Mouse (Mus musculus) C2C12 (cell line): Measurements from ENCODE around the gene Pxdc1. TPM values are rescaled to one million over a fixed set of nuclear protein-coding genes. Genes with fewer than 3 reads are reported as not detected.

Source experiments
- H3K27me3 ChIP-seq: one replicate; pipeline ENCODE4 v1.6.1; 2011; ENCODE audit not compliant: control insufficient read depth, insufficient read depth, insufficient read length
- H3K36me3 ChIP-seq: one replicate; pipeline ENCODE4 v1.6.1; 2011; ENCODE audit not compliant: control insufficient read depth, insufficient read depth
- H3K4me3 ChIP-seq: one replicate; pipeline ENCODE4 v1.5.1; 2011; ENCODE audit warnings: mild to moderate bottlenecking, control low read depth; ENCODE audit not compliant: poor library complexity, insufficient read depth, severe bottlenecking
- H3K79me2 ChIP-seq: one replicate; pipeline ENCODE4 v1.6.1; 2011; ENCODE audit not compliant: control insufficient read depth, insufficient read depth
- H3K79me3 ChIP-seq: one replicate; pipeline ENCODE4 v1.6.1; 2011; ENCODE audit warnings: low read depth, control low read depth
- H3ac ChIP-seq: one replicate; pipeline ENCODE3; 2011; ENCODE audit warnings: low read depth; ENCODE audit not compliant: control insufficient read depth, insufficient read length
- CEBPB ChIP-seq: IDR thresholded peaks from one replicate; pipeline ENCODE4 v1.6.1; 2011; ENCODE audit warnings: low read depth, mild to moderate bottlenecking, control low read depth, moderate library complexity
- CTCF ChIP-seq: IDR thresholded peaks from one replicate; pipeline ENCODE4 v1.5.1; 2011; ENCODE audit not compliant: control insufficient read depth, insufficient read depth, insufficient read length
- FOSL1 ChIP-seq: IDR thresholded peaks from one replicate; pipeline ENCODE4 v1.8.0; 2011; ENCODE audit warnings: mild to moderate bottlenecking, low read length; ENCODE audit not compliant: poor library complexity, insufficient read depth, severe bottlenecking
- MAX ChIP-seq: IDR thresholded peaks from one replicate; pipeline ENCODE4 v1.6.1; 2011; ENCODE audit warnings: mild to moderate bottlenecking, control low read depth
- MYOD1 ChIP-seq: IDR thresholded peaks from one replicate; pipeline ENCODE4 v1.6.1; 2011; ENCODE audit warnings: low read depth; ENCODE audit not compliant: control insufficient read depth, insufficient read length
- MYOG ChIP-seq: IDR thresholded peaks from one replicate; pipeline ENCODE4 v1.6.1; 2011; ENCODE audit not compliant: control insufficient read depth, insufficient read length; ENCODE audit errors: extremely low read depth
- USF1 ChIP-seq: IDR thresholded peaks from one replicate; pipeline ENCODE4 v1.6.1; 2011; ENCODE audit warnings: low read depth, mild to moderate bottlenecking, control low read depth, moderate library complexity
- long read RNA-seq, 2 experiments: library from polyadenylated mRNA; unstranded; transcript quantifications; one replicate each; pipeline ENCODE4 v2.0.0; 2019 to 2020
- polyA plus RNA-seq: library from polyadenylated mRNA; unstranded; fragments of >200 nt; fragmentation: generic; extraction: Trizol; gene quantifications from one replicate; pipeline ENCODE4 v1.2.1, GENCODE M21; 2012; ENCODE audit warnings: missing spikeins

Pxdc1 gene
- 29.7 TPM for polyA plus RNA-seq
- long read RNA-seq, experiment 1, transcript Pxdc1-202 (5 exons, 2,684 nt) = major isoform, 7 of 54 reads
- long read RNA-seq, experiment 1, partial matches to known transcripts = 0 of 54 reads
- long read RNA-seq, experiment 1, other reads (novel, unspliced or antisense) = 47 of 54 reads
- long read RNA-seq, experiment 2, transcript Pxdc1-202 (5 exons, 2,684 nt) = major isoform, 6 of 7 reads
- long read RNA-seq, experiment 2, partial matches to known transcripts = 1 of 7 reads
- long read RNA-seq, experiment 2, other reads (novel, unspliced or antisense) = 0 of 7 reads

GRCm38 (mm10) chr13:34653391-34653790, at the start of gene Pxdc1:
Pxdc1 (minus strand) TSS chr13:34653486.
- TF ChIP-seq MAX (no peak), USF1 (no peak), FOSL1 (no peak), MYOD1 (no peak)
- H3K36me3 ChIP-seq = peaks cover 14% of the 10 kb centered on the region

DNA sequence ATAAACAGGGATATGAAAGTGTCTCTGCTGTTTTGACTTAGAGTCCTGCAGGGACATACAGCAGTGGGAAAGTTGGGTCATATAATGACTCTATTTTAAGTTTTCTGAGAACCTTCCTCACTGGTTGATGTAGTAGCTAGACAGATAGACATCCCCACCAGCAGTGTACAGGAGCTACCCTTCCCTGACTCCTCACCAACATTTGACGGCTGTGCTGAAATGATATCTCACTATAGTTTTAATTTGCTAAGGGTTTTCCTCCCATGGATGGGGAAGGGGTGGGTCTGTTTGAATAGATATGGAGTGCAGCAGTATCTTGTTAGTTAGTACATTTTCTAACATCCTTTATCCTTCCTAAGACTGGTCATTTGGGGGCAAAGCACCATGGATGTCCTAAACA, 47.3 kb upstream of the Pxdc1 start:
- TF ChIP-seq FOSL1 (no peak), MYOD1 (no peak), CTCF (no peak), MAX (no peak), MYOG (no peak), CEBPB (no peak), USF1 (no peak)
- Histone ChIP-seq H3ac (no peak overlapping the region), H3K4me3 (no peak overlapping the region), H3K36me3 (no peaks in the 10 kb centered on the region), H3K79me3 (no peaks in the 10 kb centered on the region), H3K27me3 (no peaks in the 10 kb centered on the region), H3K79me2 (no peaks in the 10 kb centered on the region)

More at GRCm38 (mm10) chr13:34653391-34653790, at the start of gene Pxdc1:
- peaks cover 41% of the 10 kb centered on the region for H3K79me2 ChIP-seq
- peak within 1 kb of the TSS; percentile 72 for H3K4me3 ChIP-seq
- H3K79me3 ChIP-seq = peaks cover 35% of the 10 kb centered on the region
- H3K27me3 ChIP-seq = no peaks in the 10 kb centered on the region
- peak within 1 kb of the TSS; percentile 77 for H3ac ChIP-seq

DNA sequence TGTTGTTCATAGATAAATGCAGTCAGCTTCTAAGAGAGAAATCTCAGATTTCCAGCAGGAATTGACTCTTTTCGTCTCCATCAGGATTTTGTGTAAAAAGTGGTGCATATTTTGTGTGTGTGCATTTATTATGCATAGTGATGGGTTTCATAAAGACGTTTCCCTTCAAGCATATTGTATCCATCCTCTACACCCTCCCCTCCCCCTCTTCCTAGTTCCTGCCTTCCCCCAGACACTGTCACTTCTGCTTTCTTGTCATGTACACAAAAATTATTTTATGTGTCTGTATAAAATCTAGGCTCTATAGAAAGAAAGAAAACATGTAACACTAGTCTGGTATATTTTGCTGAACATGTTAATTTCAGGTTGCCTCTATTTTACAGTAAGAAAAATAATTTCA, 46.8 kb upstream of the Pxdc1 start:
- H3K79me2 ChIP-seq = no peaks in the 10 kb centered on the region
- no peak for TF ChIP-seq MYOD1
- TF ChIP-seq USF1 = no peak
- TF ChIP-seq CTCF = no peak
- TF ChIP-seq MAX = no peak
- TF ChIP-seq MYOG = no peak
- no peak for TF ChIP-seq CEBPB
- no peak for TF ChIP-seq FOSL1
- no peaks in the 10 kb centered on the region for H3K79me3 ChIP-seq
- no peak overlapping the region for H3K4me3 ChIP-seq
- no peaks in the 10 kb centered on the region for H3K36me3 ChIP-seq
- no peak overlapping the region for H3ac ChIP-seq
- no peaks in the 10 kb centered on the region for H3K27me3 ChIP-seq

DNA sequence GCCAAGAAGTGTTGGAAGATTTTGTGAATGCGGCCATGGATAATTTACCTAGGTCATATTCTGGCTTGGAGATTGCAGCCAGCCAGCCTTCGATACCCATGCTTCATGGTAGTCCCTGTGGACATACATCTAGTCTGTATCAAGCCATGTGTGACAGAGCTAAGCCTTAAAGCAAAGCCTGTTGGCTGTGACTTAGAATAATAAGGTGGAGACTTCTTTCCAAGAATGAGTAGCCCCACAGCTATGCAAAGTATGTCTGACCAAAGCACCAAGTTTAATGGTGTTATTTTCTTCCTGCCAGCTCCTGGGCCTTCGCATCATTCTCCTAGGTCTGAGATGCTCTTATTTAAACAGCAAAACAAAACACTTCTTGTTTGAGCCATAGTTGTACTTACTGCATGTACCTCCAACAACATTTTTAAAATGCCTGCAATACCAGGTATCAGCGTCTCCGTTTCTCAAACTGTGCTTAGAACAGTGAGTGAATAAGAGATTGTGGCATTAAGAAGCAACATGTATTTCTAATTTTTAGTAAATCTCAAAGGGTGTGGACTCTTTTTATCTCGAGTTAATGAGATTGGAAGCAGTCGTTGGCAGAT, 43.5 kb upstream of the Pxdc1 start:
- Histone ChIP-seq H3K79me3 (no peaks in the 10 kb centered on the region), H3K79me2 (no peaks in the 10 kb centered on the region), H3ac (no peak overlapping the region), H3K4me3 (no peak overlapping the region), H3K36me3 (no peaks in the 10 kb centered on the region), H3K27me3 (no peaks in the 10 kb centered on the region)
- TF ChIP-seq FOSL1 (no peak), MAX (peak; percentile 78)

GRCm38 (mm10) chr13:34693111-34693510, 39.8 kb upstream of the Pxdc1 start:
- H3K27me3 ChIP-seq = no peaks in the 10 kb centered on the region
- no peak for TF ChIP-seq CTCF
- TF ChIP-seq MAX = no peak
- no peak for TF ChIP-seq USF1
- no peak for TF ChIP-seq MYOD1
- no peak for TF ChIP-seq FOSL1
- TF ChIP-seq CEBPB = no peak
- TF ChIP-seq MYOG = no peak
- no peak overlapping the region for H3ac ChIP-seq
- no peaks in the 10 kb centered on the region for H3K79me2 ChIP-seq
- H3K79me3 ChIP-seq = no peaks in the 10 kb centered on the region
- H3K36me3 ChIP-seq = no peaks in the 10 kb centered on the region
- no peak overlapping the region for H3K4me3 ChIP-seq

- no peak overlapping the region for H3ac ChIP-seq
- H3K36me3 ChIP-seq = no peaks in the 10 kb centered on the region
- H3K27me3 ChIP-seq = no peaks in the 10 kb centered on the region
- no peaks in the 10 kb centered on the region for H3K79me3 ChIP-seq
- H3K4me3 ChIP-seq = no peak overlapping the region
- no peaks in the 10 kb centered on the region for H3K79me2 ChIP-seq
- TF ChIP-seq MYOD1 (no peak), USF1 (no peak), MAX (no peak), CEBPB (no peak), CTCF (no peak), FOSL1 (no peak), MYOG (no peak)
Measured at GRCm38 (mm10) chr13:34691049-34691448, 37.8 kb upstream of the Pxdc1 start.
